Mouse (Mus musculus) hindbrain, embryonic 10.5 days (tissue): Measurements from ENCODE around the gene Man1b1. TPM values are rescaled to one million over a fixed set of nuclear protein-coding genes. Genes with fewer than 3 reads are reported as not detected.

Experiments used
- DNase-seq: peaks from one replicate; pipeline ENCODE4 v3.0.0-alpha.2; 2017; ENCODE audit warnings: low spot score
- H3K27ac ChIP-seq: fragments of 300-500 bp; sonication (generic); 2 replicates; pipeline ENCODE4 v1.5.1; 2016; ENCODE audit warnings: mild to moderate bottlenecking, moderate library complexity
- H3K27me3 ChIP-seq: fragments of 300-500 bp; sonication (generic); 2 replicates; pipeline ENCODE4 v1.6.1; 2016; ENCODE audit warnings: mild to moderate bottlenecking; ENCODE audit not compliant: poor library complexity, insufficient read depth, severe bottlenecking
- H3K36me3 ChIP-seq: fragments of 300-500 bp; sonication (generic); 2 replicates; pipeline ENCODE4 v1.6.1; 2016; ENCODE audit warnings: mild to moderate bottlenecking, moderate library complexity
- H3K4me1 ChIP-seq: fragments of 300-500 bp; sonication (generic); replicated peaks from 2 replicates; pipeline ENCODE4 v1.6.1; 2016; ENCODE audit warnings: mild to moderate bottlenecking
- H3K4me3 ChIP-seq: fragments of 300-500 bp; sonication (generic); 2 replicates; pipeline ENCODE4 v1.5.1; 2016; ENCODE audit warnings: mild to moderate bottlenecking, moderate library complexity
- H3K9me3 ChIP-seq: fragments of 300-500 bp; sonication (generic); 2 replicates; pipeline ENCODE4 v1.6.1; 2016; ENCODE audit warnings: mild to moderate bottlenecking, moderate library complexity
- WGBS: fragments of 180-500 bp; shearing (Covaris S2); methylation state at CpG from one replicate; pipeline ENCODE4 v1.1.7; 2016; 5-methylcytosine and 5-hydroxymethylcytosine counted together
- polyA plus RNA-seq: library from polyadenylated mRNA; unstranded; fragments of >200 nt; fragmentation: Nextera tagmentation; extraction: Ambion mirVana; gene quantifications from 2 replicates; pipeline ENCODE4 v1.2.1, GENCODE M21; 2016

The Man1b1 gene
- polyA plus RNA-seq, 1 experiment from 2014 or later: 58.7 TPM

DNA sequence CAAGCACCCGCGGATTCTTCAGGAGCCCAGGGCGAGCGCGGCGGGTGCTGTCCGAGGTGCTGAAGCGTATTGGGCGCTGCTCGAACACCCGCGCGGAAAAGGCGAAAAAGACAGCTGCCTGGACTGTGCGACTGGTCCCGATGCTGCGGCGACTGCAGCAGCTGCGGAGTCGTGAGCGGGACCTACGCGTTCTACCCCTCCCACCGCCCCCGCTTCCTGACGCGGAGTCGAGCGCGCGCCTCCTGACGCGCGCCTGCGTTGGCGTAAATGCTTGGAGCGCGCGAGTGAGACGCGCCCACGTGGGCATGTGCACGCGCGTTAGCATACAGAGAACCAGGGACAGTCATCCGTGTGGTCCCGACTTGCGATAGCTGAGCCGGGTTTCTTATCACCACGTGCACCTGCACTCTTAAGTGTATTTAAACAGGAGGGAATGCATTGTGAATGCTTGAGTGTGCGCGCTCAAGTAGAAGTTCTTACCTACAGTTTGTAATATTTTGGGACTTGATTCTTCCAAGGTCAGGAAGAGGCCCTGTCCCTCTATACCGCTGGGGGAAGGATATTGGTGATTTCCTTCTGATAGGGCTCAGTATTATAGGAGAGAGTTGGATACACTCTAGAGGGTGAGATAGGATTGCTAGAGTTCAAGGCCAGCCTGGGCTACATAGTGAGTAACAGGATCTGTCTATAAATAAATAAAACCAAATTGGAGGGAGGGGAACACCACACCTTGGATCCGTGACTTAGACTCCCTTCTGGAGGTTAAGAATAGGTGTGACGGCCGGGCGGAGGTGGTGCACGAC, 13.0 kb upstream of the Man1b1 start, which contains the start of gene Grin1:
Gene Grin1, minus strand, starts transcription at position 217 of the 803 bp plus-strand sequence.
- no peaks in the 10 kb centered on the region for H3K36me3 ChIP-seq
- H3K4me1 ChIP-seq: peaks cover 8% of the 10 kb centered on the region
- 10% methylated on average over 58 of the region's 58 CpGs for WGBS
- H3K27me3 ChIP-seq: peaks cover 78% of the 10 kb centered on the region
- DNase-seq: peak; percentile 70
- H3K27ac ChIP-seq: no peak within 1 kb of the TSS
- H3K4me3 ChIP-seq: peak within 1 kb of the TSS; percentile 50
- no peaks in the 10 kb centered on the region for H3K9me3 ChIP-seq

DNA sequence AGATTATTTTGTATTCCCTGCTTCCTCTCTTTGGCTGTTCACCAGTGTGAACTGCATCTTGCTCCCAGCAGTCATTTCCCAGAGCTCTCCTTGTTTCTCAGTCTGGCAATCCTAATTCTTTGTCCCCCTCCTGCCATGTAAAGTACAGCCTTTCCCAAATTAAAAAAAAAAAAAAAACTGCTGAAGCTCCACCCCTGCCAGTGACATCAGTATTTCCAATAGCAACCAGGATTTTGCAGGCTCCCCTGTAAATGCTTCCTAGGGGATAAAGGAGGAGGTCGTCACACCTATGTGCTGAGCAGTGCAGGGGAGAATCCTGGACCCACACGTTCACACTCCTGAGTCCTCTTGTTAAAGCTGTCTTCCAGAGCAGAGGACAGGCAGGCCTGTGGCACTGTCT, 12.1 kb upstream of the Man1b1 start:
- no peak for DNase-seq
- H3K9me3 ChIP-seq: no peaks in the 10 kb centered on the region
- 49% methylated on average over 2 of the region's 2 CpGs for WGBS

DNA sequence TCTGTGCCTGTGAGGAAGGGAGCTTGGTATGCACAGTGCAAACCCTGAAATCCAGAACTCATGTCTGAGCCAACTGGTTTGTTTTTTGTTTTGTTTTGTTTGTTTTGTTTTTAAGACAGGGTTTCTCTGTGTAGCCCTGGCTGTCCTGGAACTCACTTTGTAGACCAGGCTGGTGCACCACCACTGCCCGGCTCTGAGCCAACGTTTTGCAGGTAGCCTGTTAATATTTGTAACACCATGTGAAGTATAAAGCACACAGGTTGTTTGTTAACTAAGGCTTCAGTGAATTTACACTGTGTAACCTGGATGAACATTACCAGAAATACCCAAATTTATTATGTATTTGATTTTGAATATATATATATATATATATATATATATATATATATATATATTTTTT, 6.1 kb upstream of the Man1b1 start:
- DNase-seq: no peak
- peaks cover 9% of the 10 kb centered on the region for H3K27me3 ChIP-seq
- no peaks in the 10 kb centered on the region for H3K9me3 ChIP-seq
- H3K4me1 ChIP-seq: peaks cover under 1% of the 10 kb centered on the region
- H3K36me3 ChIP-seq: no peaks in the 10 kb centered on the region
- H3K4me3 ChIP-seq: no peak overlapping the region
- H3K27ac ChIP-seq: no peak overlapping the region
- 80% methylated on average over 2 of the region's 2 CpGs for WGBS

More for the DNA sequence above, 12.1 kb upstream of the Man1b1 start:
- peaks cover 69% of the 10 kb centered on the region for H3K27me3 ChIP-seq
- H3K27ac ChIP-seq: no peak overlapping the region
- no peak overlapping the region for H3K4me3 ChIP-seq
- peaks cover 8% of the 10 kb centered on the region for H3K4me1 ChIP-seq
- H3K36me3 ChIP-seq: no peaks in the 10 kb centered on the region

DNA sequence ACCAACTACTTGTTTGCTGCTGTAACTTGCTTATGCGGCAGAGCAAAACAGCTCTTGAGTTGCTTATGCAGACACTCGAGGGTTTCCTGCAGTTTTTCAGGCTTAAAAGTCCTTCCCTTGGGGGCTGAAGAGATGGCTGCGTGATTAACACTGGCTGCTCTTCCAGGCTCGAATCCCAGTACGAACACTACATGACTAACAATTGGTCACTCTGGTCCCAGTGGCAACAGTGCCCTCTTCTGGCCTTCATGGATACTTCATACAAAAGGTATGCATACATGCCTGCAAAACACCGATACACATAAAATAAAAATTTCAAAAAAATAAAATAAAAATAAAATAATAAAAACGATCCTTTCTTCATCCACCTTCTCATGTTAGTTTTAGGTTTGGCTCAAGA, 3.7 kb upstream of the Man1b1 start:
- peak; percentile 20 for DNase-seq
- H3K27ac ChIP-seq: no peak overlapping the region
- peaks cover 14% of the 10 kb centered on the region for H3K4me1 ChIP-seq
- H3K9me3 ChIP-seq: no peaks in the 10 kb centered on the region
- no peak overlapping the region for H3K4me3 ChIP-seq
- no peaks in the 10 kb centered on the region for H3K36me3 ChIP-seq
- 40% methylated on average over 7 of the region's 7 CpGs for WGBS
- H3K27me3 ChIP-seq: no peaks in the 10 kb centered on the region

DNA sequence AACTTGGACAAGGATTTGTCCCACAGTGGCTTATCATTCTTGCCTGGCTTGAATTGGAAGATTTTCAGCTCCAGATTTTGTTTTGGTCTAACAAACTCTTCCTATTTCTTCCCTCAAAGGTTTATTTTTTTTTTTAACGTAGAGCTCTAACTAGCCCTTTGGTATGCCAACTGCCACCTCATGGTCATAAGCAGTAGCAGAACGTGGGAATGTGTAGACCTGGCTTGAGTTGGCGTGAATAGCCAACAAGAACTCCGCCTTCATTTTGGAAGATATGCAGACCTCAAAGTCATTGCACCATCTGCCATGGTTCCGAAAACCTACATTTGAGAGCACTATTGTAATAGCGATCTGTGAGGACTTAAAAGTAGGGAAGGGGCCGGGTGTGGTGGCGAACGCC, 668 bp upstream of the Man1b1 start:
- Histone ChIP-seq H3K27ac (peak overlapping the region; percentile 95; the same call in 1 of the 2 replicates), H3K4me1 (peaks cover 29% of the 10 kb centered on the region), H3K9me3 (no peaks in the 10 kb centered on the region), H3K36me3 (peaks cover 30% of the 10 kb centered on the region), H3K4me3 (peak overlapping the region; percentile 85), H3K27me3 (no peaks in the 10 kb centered on the region)
- 64% methylated on average over 9 of the region's 9 CpGs for WGBS
- DNase-seq: no peak

DNA sequence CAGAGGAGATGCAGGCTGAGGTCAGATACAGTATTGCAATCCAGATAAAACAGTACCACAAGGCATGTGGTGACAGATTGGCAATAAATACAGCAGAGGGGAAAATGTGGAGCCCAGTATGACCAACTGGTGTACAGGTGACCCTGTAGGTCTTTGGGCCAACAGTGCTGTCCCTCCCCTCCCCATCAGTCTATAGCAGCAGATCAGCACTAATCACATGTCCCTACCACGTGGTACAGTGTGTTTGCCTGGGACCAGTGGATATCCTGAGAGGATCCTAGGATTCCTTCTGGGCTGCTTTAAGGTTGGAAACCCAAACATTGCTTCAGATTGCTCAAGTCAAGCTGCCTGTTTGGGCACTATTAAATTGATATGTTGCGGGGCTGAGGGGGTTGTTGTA, 1.4 kb downstream of the Man1b1 start:
- no peak for DNase-seq
- Histone ChIP-seq H3K36me3 (peaks cover 51% of the 10 kb centered on the region), H3K9me3 (no peaks in the 10 kb centered on the region), H3K27ac (no peak overlapping the region), H3K4me3 (peak overlapping the region; percentile 85), H3K27me3 (no peaks in the 10 kb centered on the region), H3K4me1 (peaks cover 29% of the 10 kb centered on the region)
- WGBS: 74% methylated on average over 2 of the region's 2 CpGs

DNA sequence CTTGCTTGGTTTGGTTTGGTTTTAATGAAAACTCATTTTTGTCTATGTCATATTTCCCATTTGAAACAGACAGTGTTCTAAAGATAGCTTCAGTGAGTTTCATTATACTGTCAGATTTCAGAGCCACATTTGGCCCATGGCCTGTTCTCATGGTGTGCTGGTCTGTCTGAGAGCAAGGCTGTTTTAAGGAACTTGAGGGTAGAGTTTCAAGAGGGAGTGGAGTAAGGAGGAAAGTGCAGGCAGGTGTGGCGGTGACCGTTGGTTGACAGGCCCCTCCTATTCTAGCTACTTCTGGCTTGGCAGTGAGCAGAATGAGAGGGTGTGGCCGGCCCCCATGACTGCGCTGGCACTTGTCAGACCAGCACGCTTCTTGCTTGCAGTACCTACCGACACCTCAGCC, 6.2 kb downstream of the Man1b1 start:
- WGBS: 95% methylated on average over 6 of the region's 6 CpGs
- peaks cover 93% of the 10 kb centered on the region for H3K36me3 ChIP-seq
- peaks cover 17% of the 10 kb centered on the region for H3K4me1 ChIP-seq
- H3K27ac ChIP-seq: no peak overlapping the region
- no peaks in the 10 kb centered on the region for H3K9me3 ChIP-seq
- DNase-seq: no peak
- H3K27me3 ChIP-seq: no peaks in the 10 kb centered on the region
- H3K4me3 ChIP-seq: no peak overlapping the region

DNA sequence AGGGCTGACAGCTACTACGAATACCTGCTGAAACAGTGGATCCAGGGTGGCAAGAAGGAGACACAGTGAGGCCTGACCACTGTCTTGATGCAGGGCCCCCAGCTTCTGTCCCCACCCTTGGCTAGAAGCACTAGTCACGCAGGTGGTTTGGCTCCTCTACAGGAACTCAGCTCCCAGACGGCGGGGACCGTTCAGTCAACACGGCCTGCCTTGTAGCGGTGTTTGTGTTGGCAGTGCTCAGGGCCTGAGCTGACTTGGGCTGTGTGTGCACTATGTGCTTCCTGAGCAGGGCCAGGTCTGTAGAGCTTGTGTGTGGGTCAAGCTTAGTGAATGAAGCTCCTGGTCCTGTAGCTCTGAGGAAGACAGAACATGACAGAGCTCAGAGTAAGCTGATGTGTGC, 16.0 kb downstream of the Man1b1 start:
- no peak overlapping the region for H3K4me3 ChIP-seq
- H3K36me3 ChIP-seq: peaks cover 100% of the 10 kb centered on the region
- H3K9me3 ChIP-seq: no peaks in the 10 kb centered on the region
- H3K4me1 ChIP-seq: no peaks in the 10 kb centered on the region
- WGBS: 95% methylated on average over 7 of the region's 7 CpGs
- DNase-seq: no peak
- H3K27ac ChIP-seq: no peak overlapping the region
- no peaks in the 10 kb centered on the region for H3K27me3 ChIP-seq

DNA sequence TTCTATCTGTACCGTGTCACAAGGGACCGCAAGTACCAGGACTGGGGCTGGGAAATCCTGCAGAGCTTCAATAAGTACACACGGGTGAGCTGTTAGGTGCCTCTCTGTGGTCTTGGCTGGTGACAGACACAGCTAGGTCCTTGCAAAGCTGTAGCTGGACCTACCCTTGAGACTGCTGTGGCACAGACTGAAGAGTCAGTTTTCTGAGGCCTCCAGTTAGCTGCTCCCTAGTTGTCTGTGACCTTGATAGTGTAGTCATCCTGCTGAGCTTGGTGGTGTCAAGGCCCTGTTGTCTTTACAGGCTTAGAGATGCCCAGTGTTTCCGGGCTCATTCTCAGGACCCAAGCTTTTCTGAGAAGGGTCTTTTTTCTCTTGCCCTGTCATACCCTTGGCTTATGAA, 17.4 kb downstream of the Man1b1 start:
- H3K27ac ChIP-seq: no peak overlapping the region
- no peaks in the 10 kb centered on the region for H3K9me3 ChIP-seq
- peaks cover 99% of the 10 kb centered on the region for H3K36me3 ChIP-seq
- 94% methylated on average over 4 of the region's 4 CpGs for WGBS
- no peak for DNase-seq
- no peaks in the 10 kb centered on the region for H3K4me1 ChIP-seq
- H3K4me3 ChIP-seq: no peak overlapping the region
- H3K27me3 ChIP-seq: no peaks in the 10 kb centered on the region

DNA sequence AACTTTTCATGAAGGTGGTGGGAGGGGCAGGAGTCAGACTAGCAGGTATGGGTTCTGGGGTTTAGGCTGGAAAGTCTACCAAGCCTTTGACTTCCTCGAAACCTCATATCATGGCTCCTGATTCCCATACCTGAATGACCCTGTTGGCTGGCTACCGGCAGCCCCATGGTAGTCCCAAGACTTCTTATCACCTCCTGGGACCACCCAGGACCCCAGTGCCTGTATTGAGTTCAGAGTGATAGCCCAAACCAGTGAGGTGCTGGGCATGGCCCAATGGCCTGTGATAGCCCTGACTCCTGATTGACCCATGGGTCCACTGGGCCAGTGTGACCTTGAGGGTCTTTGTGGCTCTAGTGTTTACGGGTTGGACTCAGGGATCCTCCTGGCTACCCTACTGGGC, 18.6 kb downstream of the Man1b1 start:
- Histone ChIP-seq H3K27ac (no peak overlapping the region), H3K4me1 (peaks cover 10% of the 10 kb centered on the region), H3K4me3 (no peak overlapping the region), H3K9me3 (no peaks in the 10 kb centered on the region), H3K36me3 (peaks cover 91% of the 10 kb centered on the region), H3K27me3 (no peaks in the 10 kb centered on the region)
- DNase-seq: no peak
- WGBS: 96% methylated on average over 3 of the region's 3 CpGs

DNA sequence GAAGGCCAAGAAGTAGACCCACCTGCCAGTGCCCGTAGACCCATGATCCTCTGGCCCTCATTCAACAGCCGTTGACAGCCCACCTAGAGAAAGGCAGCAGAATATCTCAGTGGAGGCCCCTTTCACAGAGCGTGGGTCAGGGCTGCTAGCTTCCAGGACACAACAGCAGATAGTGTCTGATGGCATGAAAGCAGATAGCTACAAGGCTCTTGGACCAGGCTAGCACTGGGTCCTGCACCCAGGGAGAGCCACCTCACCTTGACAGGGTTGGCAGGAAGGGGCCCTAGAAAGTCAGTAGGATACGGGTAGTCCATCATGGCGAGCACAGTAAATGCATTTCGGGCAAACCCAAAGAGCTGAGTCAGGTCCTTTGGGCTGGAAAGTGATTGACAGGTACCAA, 22.1 kb downstream of the Man1b1 start:
- Histone ChIP-seq H3K36me3 (peaks cover 56% of the 10 kb centered on the region), H3K27me3 (no peaks in the 10 kb centered on the region), H3K27ac (no peak overlapping the region), H3K9me3 (no peaks in the 10 kb centered on the region), H3K4me1 (peaks cover 23% of the 10 kb centered on the region), H3K4me3 (no peak overlapping the region)
- DNase-seq: no peak
- 88% methylated on average over 6 of the region's 6 CpGs for WGBS

DNA sequence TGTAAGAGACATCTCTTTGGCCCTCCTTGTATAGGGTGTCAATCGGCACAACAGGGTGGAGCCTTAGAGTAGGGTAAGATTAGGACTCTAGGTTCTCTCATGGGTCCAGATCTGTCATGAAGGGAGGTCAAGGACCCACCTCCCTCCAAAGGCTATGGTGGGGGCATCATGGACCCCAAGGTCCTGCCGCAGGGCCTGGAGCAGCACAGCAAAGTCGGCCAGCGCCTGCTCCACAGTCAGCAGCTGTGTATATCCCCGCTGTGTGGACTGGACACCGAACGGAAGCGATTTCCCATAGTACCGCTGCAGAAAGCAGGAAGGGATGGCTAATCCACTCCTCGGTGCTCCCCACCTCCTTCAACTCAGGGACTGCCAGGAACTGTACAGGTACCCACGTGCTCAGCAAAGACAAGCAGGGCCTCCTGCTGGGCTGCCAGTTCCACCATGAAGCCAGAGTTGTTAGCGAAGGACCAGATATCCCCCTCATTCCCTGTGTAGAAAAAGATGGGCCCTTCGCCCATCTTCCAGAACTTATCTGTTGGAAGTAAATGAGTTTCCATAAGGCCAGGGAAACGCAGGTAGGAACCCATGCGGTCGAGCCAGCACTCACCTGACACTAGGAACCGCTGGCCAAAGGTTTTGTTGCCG, 23.4 kb downstream of the Man1b1 start:
- H3K36me3 ChIP-seq: peaks cover 42% of the 10 kb centered on the region
- peaks cover 23% of the 10 kb centered on the region for H3K4me1 ChIP-seq
- no peak for DNase-seq
- 41% methylated on average over 18 of the region's 18 CpGs for WGBS
- H3K27ac ChIP-seq: peak overlapping the region; percentile 86
- no peaks in the 10 kb centered on the region for H3K9me3 ChIP-seq
- H3K4me3 ChIP-seq: peak overlapping the region; percentile 63
- H3K27me3 ChIP-seq: no peaks in the 10 kb centered on the region
